Mouse (Mus musculus) lung, postnatal 0 days (tissue): ENCODE results near the gene Nosip. TPM values are rescaled to one million over a fixed set of nuclear protein-coding genes. Genes with fewer than 3 reads are reported as not detected.

ENCODE experiments used
- ATAC-seq: fragments of 200-750 bp; cut with Nextera tagmentation; 2 replicates; pipeline ENCODE4 v1.8.0; 2017; ENCODE audit warnings: moderate library complexity
- DNase-seq: peaks from one replicate; pipeline ENCODE4 v3.0.0-alpha.2; 2016; ENCODE audit warnings: low spot score
- H3K27ac ChIP-seq: fragments of 300-500 bp; sonication (generic); 2 replicates; pipeline ENCODE4 v1.5.1; 2014; ENCODE audit warnings: antibody characterized with exemption, mild to moderate bottlenecking, low read length, mixed read lengths
- H3K27me3 ChIP-seq: fragments of 300-500 bp; sonication (generic); replicated peaks from 2 replicates; pipeline ENCODE4 v1.6.1; 2014; ENCODE audit warnings: low read length, mixed read lengths; ENCODE audit not compliant: insufficient read depth
- H3K36me3 ChIP-seq: fragments of 300-500 bp; sonication (generic); 2 replicates; pipeline ENCODE4 v1.6.1; 2014; ENCODE audit warnings: low read length, mixed read lengths; ENCODE audit not compliant: insufficient read depth
- H3K4me1 ChIP-seq: fragments of 300-500 bp; sonication (generic); 2 replicates; pipeline ENCODE4 v1.6.1; 2014; ENCODE audit warnings: antibody characterized with exemption, low read depth, low read length, mixed read lengths; ENCODE audit not compliant: insufficient read depth
- H3K4me2 ChIP-seq: fragments of 300-500 bp; sonication (generic); replicated peaks from 2 replicates; pipeline ENCODE4 v1.6.1; 2014; ENCODE audit warnings: low read depth, mild to moderate bottlenecking, low read length, moderate library complexity, mixed read lengths
- H3K4me3 ChIP-seq: fragments of 300-500 bp; sonication (generic); 2 replicates; pipeline ENCODE4 v1.5.1; 2014; ENCODE audit warnings: low read depth, low read length
- H3K9ac ChIP-seq: fragments of 300-500 bp; sonication (generic); replicated peaks from 2 replicates; pipeline ENCODE4 v1.6.1; 2014; ENCODE audit warnings: low read depth, mild to moderate bottlenecking
- H3K9me3 ChIP-seq: fragments of 300-500 bp; sonication (generic); 2 replicates; pipeline ENCODE4 v1.6.1; 2016; ENCODE audit warnings: low read length, mixed read lengths
- CTCF ChIP-seq: IDR thresholded peaks from 2 replicates; pipeline ENCODE4 v1.5.1; 2016; ENCODE audit warnings: antibody characterized with exemption, mild to moderate bottlenecking
- EP300 ChIP-seq: IDR thresholded peaks from 2 replicates; pipeline ENCODE4 v1.6.1; 2016; ENCODE audit warnings: antibody characterized with exemption, mild to moderate bottlenecking, control low read depth
- WGBS: fragments of 180-500 bp; shearing (Covaris S2); extraction: QIAGEN DNeasy Blood & Tissue Kit; methylation state at CpG from one replicate; pipeline ENCODE4 v1.1.7; 2014; 5-methylcytosine and 5-hydroxymethylcytosine counted together
- polyA plus RNA-seq: library from polyadenylated mRNA; unstranded; fragments of >200 nt; fragmentation: Nextera tagmentation; extraction: Ambion mirVana; gene quantifications from 2 replicates; pipeline ENCODE4 v1.2.1, GENCODE M21; 2015

Gene Nosip
- polyA plus RNA-seq, 1 experiment from 2014 or later = 62.8 TPM

- peak; percentile 99 for DNase-seq
- WGBS = under 1% methylated on average over 54 of the region's 69 CpGs
- Histone ChIP-seq H3K4me2 (peak within 1 kb of the TSS; percentile 76), H3K27me3 (no peaks in the 10 kb centered on the region), H3K4me1 (0 out of 2 replicates have a peak, but pooled peaks cover 5% of the 10 kb centered on the region), H3K9ac (peak within 1 kb of the TSS; percentile 91), H3K27ac (peak within 1 kb of the TSS; percentile 100), H3K4me3 (peak within 1 kb of the TSS; percentile 75), H3K36me3 (peaks cover 10% of the 10 kb centered on the region; the same call in 1 of the 2 replicates), H3K9me3 (no peaks in the 10 kb centered on the region)
- ATAC-seq = peak; percentile 79
- no peak; the same call in 1 of the 2 replicates for TF ChIP-seq EP300
- TF ChIP-seq CTCF = no peak
Measured at GRCm38 (mm10) chr7:45015957-45016612, 46.1 kb upstream of the Nosip start, which contains the start of gene Scaf1. Gene Scaf1, minus strand, starts transcription at chr7:45016363.

- H3K4me3 ChIP-seq = peak overlapping the region; percentile 75
- no peaks in the 10 kb centered on the region for H3K27me3 ChIP-seq
- ATAC-seq (no peak), DNase-seq (no peak)
- H3K9ac ChIP-seq = peak overlapping the region; percentile 62
- peak overlapping the region; percentile 55 for H3K4me2 ChIP-seq
- no peaks in the 10 kb centered on the region for H3K9me3 ChIP-seq
- H3K27ac ChIP-seq = peak overlapping the region; percentile 100
- H3K36me3 ChIP-seq = peaks cover 7% of the 10 kb centered on the region; the same call in 1 of the 2 replicates
- WGBS = 2% methylated on average over 4 of the region's 4 CpGs
- no peak for TF ChIP-seq CTCF
- no peak for TF ChIP-seq EP300
- 0 out of 2 replicates have a peak, but pooled peaks cover 5% of the 10 kb centered on the region for H3K4me1 ChIP-seq
Measured at GRCm38 (mm10) chr7:45016761-45017160, 45.5 kb upstream of the Nosip start.

- peak; percentile 100 for DNase-seq
- Histone ChIP-seq H3K36me3 (peaks cover 6% of the 10 kb centered on the region; the same call in 1 of the 2 replicates), H3K27ac (peak within 1 kb of the TSS; percentile 100), H3K27me3 (no peaks in the 10 kb centered on the region), H3K9me3 (no peaks in the 10 kb centered on the region), H3K4me3 (peak within 1 kb of the TSS; percentile 75), H3K9ac (peak within 1 kb of the TSS; percentile 62), H3K4me1 (0 out of 2 replicates have a peak, but pooled peaks cover 5% of the 10 kb centered on the region), H3K4me2 (peak within 1 kb of the TSS; percentile 59)
- TF ChIP-seq CTCF = peak; percentile 54
- TF ChIP-seq EP300 = peak; percentile 85
- ATAC-seq = peak; percentile 89
- 2% methylated on average over 33 of the region's 36 CpGs for WGBS
Measured at GRCm38 (mm10) chr7:45017242-45018061, 44.8 kb upstream of the Nosip start, which contains the start of gene Rras. Gene Rras, plus strand, starts transcription at chr7:45017961.

- H3K36me3 ChIP-seq = peaks cover 6% of the 10 kb centered on the region; the same call in 1 of the 2 replicates
- 0 out of 2 replicates have a peak, but pooled peaks cover 5% of the 10 kb centered on the region for H3K4me1 ChIP-seq
- no peaks in the 10 kb centered on the region for H3K27me3 ChIP-seq
- ATAC-seq = no peak
- H3K4me2 ChIP-seq = peak overlapping the region; percentile 59
- H3K4me3 ChIP-seq = peak overlapping the region; percentile 60
- H3K27ac ChIP-seq = peak overlapping the region; percentile 93
- WGBS = 15% methylated on average over 8 of the region's 8 CpGs
- no peaks in the 10 kb centered on the region for H3K9me3 ChIP-seq
- H3K9ac ChIP-seq = peak overlapping the region; percentile 46; the same call in 1 of the 2 replicates
- TF ChIP-seq EP300 (peak; percentile 64), CTCF (no peak)
- DNase-seq = peak; percentile 92
Measured at GRCm38 (mm10) chr7:45019031-45019571, 43.1 kb upstream of the Nosip start.

- Histone ChIP-seq H3K36me3 (peaks cover 6% of the 10 kb centered on the region; the same call in 1 of the 2 replicates), H3K27me3 (no peaks in the 10 kb centered on the region), H3K4me1 (0 out of 2 replicates have a peak, but pooled peaks cover 5% of the 10 kb centered on the region), H3K27ac (no peak overlapping the region), H3K9me3 (no peaks in the 10 kb centered on the region), H3K9ac (no peak overlapping the region), H3K4me3 (no peak overlapping the region), H3K4me2 (no peak overlapping the region)
- ATAC-seq (no peak), DNase-seq (no peak)
- 62% methylated on average over 9 of the region's 9 CpGs for WGBS
- no peak for TF ChIP-seq CTCF
- no peak for TF ChIP-seq EP300
Measured at GRCm38 (mm10) chr7:45020225-45020624, 42.0 kb upstream of the Nosip start.
